Mouse (Mus musculus): ENCODE measurements around the gene Pnlip. TPM values are rescaled to one million over a fixed set of nuclear protein-coding genes. Genes with fewer than 3 reads are reported as not detected.

Pnlip gene
- total RNA-seq, 2 experiments from 2014 or later: not detected

DNA sequence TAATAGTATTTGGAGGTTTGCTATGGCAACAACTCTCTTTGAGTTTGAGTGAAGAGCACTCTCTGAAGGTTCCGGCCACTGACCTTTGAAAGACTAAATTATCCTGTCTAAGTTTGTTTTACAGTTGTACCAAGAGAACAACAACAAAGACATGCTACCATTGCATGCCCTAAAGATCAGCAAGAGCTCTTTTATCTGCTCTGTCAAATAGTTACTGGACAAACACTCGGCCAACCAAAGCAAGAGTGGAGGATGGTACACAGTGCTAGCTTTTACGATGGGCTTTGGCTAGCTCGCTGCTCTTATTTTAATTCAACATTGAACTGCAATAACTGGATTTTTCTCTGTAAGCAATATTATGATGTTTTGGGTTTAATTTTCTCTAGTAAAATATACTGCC is 65.6 kb downstream of the Pnlip start:
- no peak for DNase-seq (ENCODE audit: low spot score)
- intact Hi-C loops (cut with DNase I): no loop called here

DNA sequence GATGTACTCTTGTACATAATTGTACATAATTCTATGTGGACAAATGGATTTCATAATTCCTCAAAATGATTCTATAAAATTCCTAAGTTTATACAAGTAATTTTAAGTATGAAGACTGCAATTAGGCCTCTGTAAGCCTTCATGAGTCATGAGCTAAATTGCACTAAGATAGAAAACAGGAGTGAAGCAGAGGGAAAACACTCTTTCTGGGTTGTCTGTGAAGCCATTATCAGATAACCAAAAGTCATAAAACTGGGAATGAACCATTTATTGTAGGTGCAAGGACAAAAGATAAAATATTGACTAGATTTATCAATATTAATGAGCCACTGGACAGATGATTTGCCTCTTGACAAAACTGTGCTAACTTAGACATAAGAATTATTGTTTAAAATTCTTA is 68.1 kb downstream of the Pnlip start:
- DNase-seq (ENCODE audit: low spot score): no peak
- intact Hi-C loops (cut with DNase I): no loop called here

DNA sequence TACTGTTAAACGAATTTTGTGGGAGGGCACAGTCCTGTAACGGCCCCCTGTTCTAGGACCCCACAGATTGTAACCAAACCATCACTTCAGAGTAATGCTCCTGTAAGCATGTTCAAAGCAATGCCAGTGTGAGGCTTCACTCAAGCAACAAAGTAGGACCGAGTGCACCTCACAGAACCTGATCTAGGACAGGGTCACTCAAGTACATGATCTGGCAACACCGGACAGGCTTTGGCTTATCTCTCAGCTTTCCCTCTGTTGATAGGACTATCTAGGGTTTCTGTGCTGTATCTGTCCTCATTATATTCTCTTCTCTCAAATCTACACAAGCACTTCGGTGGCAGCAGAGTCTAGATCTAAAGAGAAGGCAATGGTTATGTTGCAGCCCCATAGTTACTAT is 74.3 kb downstream of the Pnlip start:
- intact Hi-C loops (cut with DNase I): no loop called here
- no peak for DNase-seq (ENCODE audit: low spot score)

DNA sequence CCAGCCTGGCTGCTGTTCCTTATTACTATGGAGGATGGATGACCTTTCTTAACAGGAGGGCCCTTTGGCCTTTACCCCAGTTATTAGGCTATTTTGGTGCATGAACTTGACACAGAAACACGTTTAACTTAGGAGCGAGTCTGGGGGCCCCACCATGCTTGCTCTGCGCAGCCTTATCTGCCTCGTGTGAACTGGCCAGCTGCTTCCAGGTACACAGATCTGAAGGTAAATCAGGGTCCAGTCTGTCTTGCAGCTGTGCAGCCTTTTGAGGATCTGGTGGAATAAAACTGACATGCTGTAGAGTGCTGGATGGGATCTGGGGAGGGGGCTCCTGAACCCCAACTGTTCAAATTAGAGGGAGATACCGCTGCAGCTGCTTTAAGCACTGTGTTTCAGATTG is 75.5 kb downstream of the Pnlip start:
- no peak for DNase-seq (ENCODE audit: low spot score)
- intact Hi-C loops (cut with DNase I): no loop called here

DNA sequence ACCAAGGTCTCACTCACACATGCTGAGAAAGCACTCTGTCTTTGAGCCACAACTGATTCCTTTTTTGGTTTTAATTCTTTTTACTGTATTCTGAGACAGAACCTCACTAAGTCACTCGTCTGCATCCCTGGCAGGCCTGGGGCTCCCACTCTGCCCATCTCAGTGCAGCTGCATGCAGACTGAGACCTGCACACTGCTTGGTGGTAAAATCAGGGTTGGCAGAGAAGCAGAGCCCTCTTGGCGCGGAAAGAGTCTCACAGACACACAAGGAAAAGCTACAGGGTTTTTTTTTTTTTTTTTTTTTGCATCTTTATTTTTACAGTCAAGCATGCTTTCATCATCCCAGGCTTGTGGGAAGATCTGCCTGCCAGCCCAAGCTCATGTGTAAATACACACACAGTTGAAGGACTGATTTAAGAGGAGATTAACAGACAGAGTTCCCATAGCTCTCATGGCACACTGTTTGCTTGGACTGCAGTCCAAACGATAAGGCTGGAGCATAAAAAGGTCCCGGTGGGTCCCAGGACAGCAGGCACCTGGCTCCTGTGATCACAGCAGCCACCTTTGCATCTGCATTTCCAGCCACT is 76.2 kb downstream of the Pnlip start, which contains the start of gene Pnliprp1:
Gene Pnliprp1, plus strand, starts transcription at position 443 of the 587 bp plus-strand sequence.
- DNase-seq (ENCODE audit: low spot score): no peak
- intact Hi-C loops (cut with DNase I): no loop called here

Other genes with a start within 250 kb of the Pnlip start
- gene Gfra1, start 196.6 kb upstream of the Pnlip start, total RNA-seq (2021): 1 to 10 TPM; 3.5 to 3.6 TPM
- not detected for gene Ccdc172, start 140.5 kb upstream of the Pnlip start, total RNA-seq (2021)
- not detected for gene Pnliprp1, start 76.4 kb downstream of the Pnlip start, total RNA-seq (2021)
- not detected for gene Pnliprp2, start 107.2 kb downstream of the Pnlip start, total RNA-seq (2021)
- not detected for gene 1700019N19Rik, start 142.0 kb downstream of the Pnlip start, total RNA-seq (2021)

Measured in heart, postnatal 25 days (tissue).